Mouse (Mus musculus) limb, embryonic 10.5 days (tissue): ENCODE data around the gene Zfp276. TPM values are rescaled to one million over a fixed set of nuclear protein-coding genes. Genes with fewer than 3 reads are reported as not detected.

ENCODE experiments used
- DNase-seq: peaks from one replicate; pipeline ENCODE4 v3.0.0-alpha.2; 2017; ENCODE audit warnings: low spot score
- H3K27ac ChIP-seq: fragments of 300-500 bp; sonication (generic); 2 replicates; pipeline ENCODE4 v1.5.1; 2016; ENCODE audit warnings: mild to moderate bottlenecking
- H3K27me3 ChIP-seq: fragments of 300-500 bp; sonication (generic); 2 replicates; pipeline ENCODE4 v1.6.1; 2016; ENCODE audit warnings: low read depth, mild to moderate bottlenecking; ENCODE audit not compliant: poor library complexity, severe bottlenecking
- H3K36me3 ChIP-seq: fragments of 300-500 bp; sonication (generic); 2 replicates; pipeline ENCODE4 v1.6.1; 2016; ENCODE audit warnings: mild to moderate bottlenecking, moderate library complexity
- H3K4me1 ChIP-seq: fragments of 300-500 bp; sonication (generic); 2 replicates; pipeline ENCODE4 v1.6.1; 2016
- H3K4me3 ChIP-seq: fragments of 300-500 bp; sonication (generic); 2 replicates; pipeline ENCODE4 v1.5.1; 2016; ENCODE audit warnings: mild to moderate bottlenecking, moderate library complexity
- H3K9me3 ChIP-seq: fragments of 300-500 bp; sonication (generic); replicated peaks from 2 replicates; pipeline ENCODE4 v1.6.1; 2016; ENCODE audit warnings: mild to moderate bottlenecking
- WGBS: fragments of 180-500 bp; shearing (Covaris S2); methylation state at CpG from one replicate; pipeline ENCODE4 v1.1.7; 2016; 5-methylcytosine and 5-hydroxymethylcytosine counted together
- polyA plus RNA-seq: library from polyadenylated mRNA; unstranded; fragments of >200 nt; fragmentation: Nextera tagmentation; extraction: Ambion mirVana; gene quantifications from 2 replicates; pipeline ENCODE4 v1.2.1, GENCODE M21; 2016

The Zfp276 gene
- polyA plus RNA-seq, 1 experiment from 2014 or later: 27.9 TPM

DNA sequence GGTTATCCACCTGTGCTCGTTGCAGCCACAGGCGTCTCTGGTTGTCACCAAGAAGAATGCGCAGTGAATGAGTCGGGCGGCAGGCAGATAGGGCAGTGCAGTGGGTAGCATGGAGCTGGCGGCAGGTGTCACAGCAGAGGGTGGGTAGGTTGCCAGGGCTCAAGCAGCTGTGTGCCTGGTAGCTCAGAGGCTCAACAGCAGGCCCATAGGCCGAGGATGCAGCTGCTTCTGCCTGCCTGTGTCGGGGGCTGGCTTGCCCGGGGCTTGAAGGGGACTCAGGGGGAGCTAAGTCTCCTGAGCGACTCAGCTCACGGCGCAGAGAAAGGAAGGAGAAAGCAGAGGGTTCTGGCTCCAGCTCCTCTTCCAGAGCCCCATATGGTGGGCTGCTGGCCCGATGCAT, 20.7 kb upstream of the Zfp276 start:
- peaks cover 27% of the 10 kb centered on the region for H3K4me1 ChIP-seq
- no peaks in the 10 kb centered on the region for H3K9me3 ChIP-seq
- H3K27me3 ChIP-seq: peaks cover 58% of the 10 kb centered on the region
- no peak overlapping the region for H3K27ac ChIP-seq
- WGBS: 60% methylated on average over 13 of the region's 13 CpGs
- DNase-seq: no peak
- peaks cover 23% of the 10 kb centered on the region for H3K36me3 ChIP-seq
- H3K4me3 ChIP-seq: no peak overlapping the region

GRCm38 (mm10) chr8:123233760-123234159, 20.2 kb upstream of the Zfp276 start:
- WGBS: 78% methylated on average over 11 of the region's 11 CpGs
- peaks cover 58% of the 10 kb centered on the region for H3K27me3 ChIP-seq
- H3K27ac ChIP-seq: no peak overlapping the region
- no peaks in the 10 kb centered on the region for H3K9me3 ChIP-seq
- H3K4me1 ChIP-seq: peaks cover 27% of the 10 kb centered on the region
- H3K36me3 ChIP-seq: peaks cover 19% of the 10 kb centered on the region
- 0 out of 2 replicates have a peak overlapping the region, but pooled peaks have one; percentile 8 for H3K4me3 ChIP-seq
- no peak for DNase-seq

DNA sequence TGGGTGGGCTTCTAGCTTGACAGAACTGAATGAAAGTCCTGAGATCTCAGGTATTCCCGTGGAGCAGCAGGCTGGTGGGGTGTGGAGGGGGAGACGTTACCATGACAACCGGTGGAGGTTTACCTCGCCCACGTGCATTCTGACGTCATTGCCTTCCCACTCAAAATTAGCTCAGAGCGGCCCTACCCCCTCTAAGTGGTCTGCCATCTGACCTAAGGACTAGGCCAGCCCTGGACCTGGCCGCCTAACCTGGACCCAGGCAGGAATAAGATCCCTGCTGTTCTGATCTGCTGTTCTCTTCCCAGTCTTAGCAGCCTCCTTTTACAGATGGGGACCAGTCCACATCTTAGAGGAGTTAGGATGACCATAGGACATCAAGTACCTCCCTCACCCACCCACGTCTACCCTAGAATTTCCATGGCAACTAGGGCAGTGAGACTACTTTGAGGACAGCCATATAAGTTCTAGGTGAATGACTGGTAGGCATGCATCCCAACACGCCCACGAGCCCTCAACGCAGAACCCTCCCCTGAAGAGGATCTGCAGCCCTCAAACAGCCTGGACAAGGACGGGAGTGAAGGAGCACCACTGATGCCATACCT, 19.0 kb upstream of the Zfp276 start:
- peak overlapping the region; percentile 55 for H3K4me3 ChIP-seq
- H3K27ac ChIP-seq: no peak overlapping the region
- peaks cover 27% of the 10 kb centered on the region for H3K4me1 ChIP-seq
- WGBS: 42% methylated on average over 13 of the region's 13 CpGs
- no peak for DNase-seq
- H3K36me3 ChIP-seq: peaks cover 9% of the 10 kb centered on the region
- H3K9me3 ChIP-seq: no peaks in the 10 kb centered on the region
- peaks cover 58% of the 10 kb centered on the region for H3K27me3 ChIP-seq

DNA sequence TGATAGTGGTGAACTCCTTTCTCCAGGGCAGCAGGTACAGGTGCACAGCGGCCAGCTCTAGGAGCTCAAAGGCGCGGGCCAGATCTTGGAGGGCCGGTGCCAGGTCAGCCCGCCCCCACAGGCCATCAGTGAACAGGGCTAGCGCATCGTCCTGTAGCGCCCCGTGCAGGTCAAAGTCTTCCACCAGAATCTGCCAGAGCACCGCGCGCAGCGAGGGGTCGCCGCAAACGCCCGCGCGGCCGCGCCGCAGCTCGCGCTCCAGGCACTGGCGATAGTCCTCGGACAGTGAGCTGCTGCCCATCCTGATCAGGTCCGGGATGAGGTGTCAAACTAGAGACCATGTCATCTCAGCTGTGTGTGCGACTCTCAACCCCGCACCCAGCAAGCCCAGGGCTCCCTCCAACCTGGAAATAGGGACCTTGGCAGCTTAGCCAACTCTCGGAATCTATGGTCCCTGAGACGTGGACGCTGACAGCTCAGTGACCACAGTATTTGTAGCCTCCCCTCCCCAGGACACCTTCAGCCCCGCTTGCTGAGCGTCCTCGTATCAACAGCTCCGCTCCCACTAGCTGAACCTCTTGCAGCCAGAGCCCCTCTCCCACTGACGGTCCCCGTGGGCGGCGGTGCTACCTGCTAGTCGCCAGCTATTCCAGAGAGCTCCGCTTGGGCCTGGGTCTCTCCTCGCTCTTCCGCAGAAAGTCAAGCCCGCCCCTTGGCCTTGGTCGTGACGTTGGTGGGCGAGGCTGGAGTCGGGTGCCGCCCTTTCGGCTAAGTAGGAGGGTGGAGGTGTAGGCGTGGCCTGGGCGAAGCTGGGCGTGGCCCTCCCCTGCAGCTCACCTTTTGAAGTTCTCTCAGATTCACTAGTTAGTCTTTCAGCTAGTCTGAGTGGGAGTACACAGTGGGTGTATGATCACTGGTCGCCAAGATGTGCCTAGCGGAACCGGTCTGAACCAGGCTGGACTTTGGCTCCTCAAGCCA, 18.2 kb upstream of the Zfp276 start, which contains the start of gene Spata2l:
Spata2l (minus strand) TSS at position 714 of the 978 bp plus-strand sequence.
- WGBS: 3% methylated on average over 57 of the region's 57 CpGs
- Histone ChIP-seq H3K4me3 (peak within 1 kb of the TSS; percentile 55), H3K4me1 (peaks cover 27% of the 10 kb centered on the region), H3K9me3 (no peaks in the 10 kb centered on the region), H3K27me3 (peaks cover 58% of the 10 kb centered on the region), H3K36me3 (peaks cover 5% of the 10 kb centered on the region; the same call in 1 of the 2 replicates), H3K27ac (no peak within 1 kb of the TSS)
- peak; percentile 91 for DNase-seq

GRCm38 (mm10) chr8:123239398-123239797, 14.6 kb upstream of the Zfp276 start:
- 91% methylated on average over 10 of the region's 10 CpGs for WGBS
- peaks cover 23% of the 10 kb centered on the region for H3K4me1 ChIP-seq
- no peaks in the 10 kb centered on the region for H3K9me3 ChIP-seq
- no peak overlapping the region for H3K27ac ChIP-seq
- H3K36me3 ChIP-seq: peaks cover 30% of the 10 kb centered on the region
- DNase-seq: no peak
- peaks cover 29% of the 10 kb centered on the region for H3K27me3 ChIP-seq
- no peak overlapping the region for H3K4me3 ChIP-seq

DNA sequence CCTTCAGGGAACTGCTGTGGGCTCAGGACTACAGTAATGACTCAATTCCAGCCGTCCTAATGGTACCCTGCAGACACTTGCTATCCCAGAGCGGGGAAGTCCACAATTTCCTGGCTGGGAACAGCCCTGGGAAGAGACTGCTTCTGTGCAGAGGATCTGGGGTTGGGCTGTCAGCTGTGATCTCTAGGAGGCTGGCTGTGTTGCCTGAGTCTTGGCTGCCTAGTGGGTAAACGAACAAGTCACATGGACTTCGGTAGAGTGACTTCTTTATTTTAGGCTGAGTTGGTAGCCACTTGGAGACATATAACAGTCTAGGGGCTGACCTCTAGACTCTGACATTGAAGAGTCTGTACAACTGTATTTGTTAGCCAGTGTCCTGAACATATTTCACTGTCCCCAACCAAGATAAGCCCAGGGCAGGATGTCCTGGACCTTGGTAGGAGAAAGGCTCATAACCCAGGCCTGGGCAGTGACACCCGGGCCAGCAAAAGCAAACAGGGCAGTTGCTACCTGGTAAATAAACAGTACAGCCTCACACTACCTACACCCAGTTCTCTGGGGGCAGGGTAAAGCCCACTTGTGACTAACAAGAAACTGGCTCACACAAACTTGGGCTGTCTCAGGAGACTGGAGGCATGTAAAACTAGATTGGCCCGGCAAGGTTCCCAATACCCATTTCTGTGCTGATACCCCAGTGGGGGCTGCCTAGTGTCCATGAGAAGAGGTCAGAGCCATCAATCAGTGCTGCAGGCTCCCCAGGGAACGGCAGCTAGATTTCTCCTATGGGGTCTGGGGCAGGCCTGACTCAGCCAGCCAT, 11.7 kb upstream of the Zfp276 start:
- Histone ChIP-seq H3K4me3 (no peak overlapping the region), H3K27me3 (no peaks in the 10 kb centered on the region), H3K4me1 (peaks cover 1% of the 10 kb centered on the region; the same call in 1 of the 2 replicates), H3K36me3 (peaks cover 59% of the 10 kb centered on the region), H3K27ac (no peak overlapping the region), H3K9me3 (no peaks in the 10 kb centered on the region)
- WGBS: 83% methylated on average over 7 of the region's 7 CpGs
- DNase-seq: no peak

DNA sequence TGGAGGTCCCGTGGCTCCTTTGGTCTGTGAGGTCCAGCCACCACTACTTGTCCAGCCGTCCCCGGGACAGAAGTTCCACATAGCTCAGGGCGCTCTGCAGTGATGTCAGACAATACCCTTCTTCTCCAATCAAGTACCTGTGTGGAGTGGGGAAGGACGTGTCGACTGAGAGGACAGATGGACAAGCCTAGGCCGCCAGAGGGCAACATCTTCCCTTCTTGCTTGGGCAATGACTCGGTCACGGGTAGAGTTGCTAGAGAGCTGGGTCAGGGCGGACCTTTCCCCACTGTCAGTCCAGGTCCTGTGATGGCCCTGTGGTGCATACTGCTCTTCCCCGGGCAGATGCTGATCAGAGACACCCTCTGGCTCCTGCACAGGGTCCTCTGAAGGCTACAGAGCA, 10.9 kb upstream of the Zfp276 start:
- Histone ChIP-seq H3K4me1 (no peaks in the 10 kb centered on the region), H3K4me3 (no peak overlapping the region)
- 68% methylated on average over 11 of the region's 11 CpGs for WGBS

GRCm38 (mm10) chr8:123244382-123244781, 9.6 kb upstream of the Zfp276 start:
- H3K27ac ChIP-seq: no peak overlapping the region
- WGBS: 95% methylated on average over 4 of the region's 4 CpGs
- H3K4me3 ChIP-seq: no peak overlapping the region
- no peaks in the 10 kb centered on the region for H3K9me3 ChIP-seq
- no peaks in the 10 kb centered on the region for H3K27me3 ChIP-seq
- no peak for DNase-seq
- no peaks in the 10 kb centered on the region for H3K4me1 ChIP-seq
- H3K36me3 ChIP-seq: peaks cover 80% of the 10 kb centered on the region

More for the DNA sequence above, 10.9 kb upstream of the Zfp276 start:
- DNase-seq: no peak
- Histone ChIP-seq H3K36me3 (peaks cover 66% of the 10 kb centered on the region), H3K9me3 (no peaks in the 10 kb centered on the region), H3K27me3 (no peaks in the 10 kb centered on the region), H3K27ac (no peak overlapping the region)

DNA sequence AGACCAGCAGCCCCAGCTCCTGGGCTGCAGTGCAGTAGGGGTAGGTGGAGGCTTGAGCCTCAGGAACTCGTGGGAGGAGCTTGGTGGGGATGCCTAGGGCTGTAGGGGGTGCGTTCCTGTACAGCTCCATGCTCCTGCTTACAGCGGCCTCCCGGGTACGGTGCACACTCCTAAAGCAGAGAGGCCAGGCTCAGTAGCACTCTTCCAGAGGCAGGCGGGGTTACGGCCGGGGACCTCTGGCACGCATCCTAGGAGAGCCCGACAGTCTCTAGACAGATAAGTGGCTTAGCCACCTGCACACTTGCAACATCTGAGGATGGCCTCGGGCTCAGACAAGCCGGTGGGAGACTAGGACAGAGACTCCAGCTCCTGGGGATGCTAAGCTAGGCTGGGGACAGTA, 8.5 kb upstream of the Zfp276 start:
- no peaks in the 10 kb centered on the region for H3K9me3 ChIP-seq
- no peak overlapping the region for H3K4me3 ChIP-seq
- H3K27ac ChIP-seq: no peak overlapping the region
- H3K36me3 ChIP-seq: peaks cover 91% of the 10 kb centered on the region
- H3K4me1 ChIP-seq: no peaks in the 10 kb centered on the region
- DNase-seq: no peak
- no peaks in the 10 kb centered on the region for H3K27me3 ChIP-seq
- 89% methylated on average over 12 of the region's 12 CpGs for WGBS

DNA sequence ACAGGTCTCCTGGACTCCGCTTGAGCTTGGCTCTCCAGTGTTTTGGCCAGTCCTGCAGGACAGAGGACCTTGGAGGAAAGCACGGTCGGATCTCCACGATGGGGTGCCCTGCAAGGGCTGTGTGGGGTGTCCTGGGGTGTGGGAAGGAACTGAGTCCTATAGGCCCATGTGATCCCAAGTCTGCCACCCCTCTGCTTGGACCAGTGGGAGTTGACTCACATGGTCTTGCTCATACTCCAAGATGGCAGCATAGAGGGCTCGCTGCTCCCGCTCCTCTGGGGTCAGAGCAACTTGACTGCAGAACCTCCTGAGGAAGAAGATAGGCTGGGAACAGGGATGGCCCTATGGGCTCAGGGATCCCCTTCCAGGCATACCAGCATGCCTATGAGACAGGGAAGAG, 6.2 kb upstream of the Zfp276 start:
- Histone ChIP-seq H3K4me3 (no peak overlapping the region), H3K27me3 (no peaks in the 10 kb centered on the region), H3K9me3 (no peaks in the 10 kb centered on the region), H3K4me1 (peaks cover 5% of the 10 kb centered on the region), H3K36me3 (peaks cover 92% of the 10 kb centered on the region), H3K27ac (no peak overlapping the region)
- 97% methylated on average over 6 of the region's 6 CpGs for WGBS
- no peak for DNase-seq

DNA sequence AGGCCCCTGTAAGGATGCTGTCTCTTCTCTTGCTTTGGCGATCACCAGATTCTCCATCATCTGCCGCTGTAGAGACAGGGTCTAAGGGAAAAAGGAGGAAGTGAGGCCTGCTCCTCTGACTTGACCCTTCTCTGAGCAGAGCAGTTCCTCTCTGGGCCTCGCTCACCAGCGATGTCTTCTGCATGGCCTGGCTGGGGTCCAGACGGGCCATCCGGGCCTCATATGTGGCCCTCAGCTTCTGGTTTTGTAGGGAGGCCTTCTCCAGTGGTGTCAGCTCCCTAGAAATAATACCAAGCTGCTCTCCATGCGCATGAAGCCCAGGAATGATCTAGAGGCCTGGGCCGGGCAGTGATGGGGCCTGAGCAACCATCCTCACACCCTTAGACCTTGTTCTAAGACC, 5.4 kb upstream of the Zfp276 start:
- 97% methylated on average over 8 of the region's 8 CpGs for WGBS
- peaks cover 84% of the 10 kb centered on the region for H3K36me3 ChIP-seq
- no peak overlapping the region for H3K4me3 ChIP-seq

DNA sequence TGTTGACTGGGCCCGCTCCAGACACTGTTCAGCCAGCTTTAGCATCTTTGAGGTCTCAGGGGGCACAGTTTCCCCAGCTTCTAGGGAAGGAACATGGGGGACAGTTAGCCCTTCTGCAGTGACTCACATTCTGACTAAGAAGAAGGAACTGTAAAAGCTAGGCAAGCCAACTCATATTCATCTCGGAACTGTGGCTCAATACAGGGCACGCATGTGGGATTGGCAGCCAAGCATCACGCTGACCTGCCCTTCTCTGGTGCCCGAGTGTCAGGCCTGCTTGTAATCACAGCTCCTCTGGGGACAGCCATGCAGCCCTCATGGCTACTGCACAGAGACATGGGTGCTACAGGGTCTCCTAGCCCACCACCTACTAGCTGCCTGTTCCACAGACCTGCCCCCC, 3.1 kb upstream of the Zfp276 start:
- Histone ChIP-seq H3K36me3 (peaks cover 65% of the 10 kb centered on the region), H3K4me1 (peaks cover 27% of the 10 kb centered on the region), H3K27me3 (no peaks in the 10 kb centered on the region), H3K9me3 (no peaks in the 10 kb centered on the region), H3K27ac (no peak overlapping the region), H3K4me3 (no peak overlapping the region)
- 98% methylated on average over 5 of the region's 5 CpGs for WGBS
- DNase-seq: no peak

More for the DNA sequence above, 5.4 kb upstream of the Zfp276 start:
- no peak for DNase-seq
- Histone ChIP-seq H3K4me1 (peaks cover 13% of the 10 kb centered on the region), H3K27ac (no peak overlapping the region), H3K9me3 (no peaks in the 10 kb centered on the region), H3K27me3 (no peaks in the 10 kb centered on the region)
